Mouse (Mus musculus) left cerebral cortex, postnatal 4 days (tissue): ENCODE data around the gene Gm10490. TPM values are rescaled to one million over a fixed set of nuclear protein-coding genes. Genes with fewer than 3 reads are reported as not detected.
A peak's percentile ranks its signal among the peaks of the same experiment; 100 is the strongest.
"Not testable (repeated sequence)": the region's sequence is repeated elsewhere in the genome, so short reads cannot be mapped to it uniquely, and the experiment has no call there.

Experiments
- DNase-seq: peaks from one replicate; pipeline ENCODE4 v3.0.0-alpha.2; 2022
- intact Hi-C: fragments of 180-260 bp; cut with DNase I; formaldehyde crosslinking; loops from one replicate; pipeline ENCODE4 v1.15.1; 2025
- total RNA-seq, 2 experiments: library from RNA; stranded (reverse); gene quantifications; 2 replicates each; pipeline ENCODE4 v1.2.3; 2021

Gene Gm10490
- not detected for total RNA-seq

DNA sequence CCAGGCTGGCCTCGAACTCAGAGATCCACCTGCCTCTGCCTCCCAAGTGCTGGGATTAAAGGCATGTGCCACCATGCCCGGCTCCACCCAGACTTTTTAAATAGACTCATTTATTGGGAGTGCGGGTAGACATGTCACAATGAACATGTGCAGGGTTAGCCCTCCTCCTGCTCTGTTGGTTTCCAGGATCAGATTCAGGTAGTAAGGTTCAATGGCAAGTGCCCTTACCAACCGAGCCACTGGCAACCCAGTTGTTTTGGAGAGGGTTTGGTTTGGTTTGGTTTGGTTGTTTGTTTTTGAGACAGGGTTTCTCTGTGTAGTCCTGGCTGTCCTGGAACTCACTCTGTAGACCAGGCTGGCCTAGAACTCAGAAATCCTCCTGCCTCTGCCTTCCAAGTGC, at the start of gene Gm10490:
Gm10490 (plus strand) TSS at position 301 of the 400 bp plus-strand sequence.
- DNase-seq, intact Hi-C loops: not testable (repeated sequence)

DNA sequence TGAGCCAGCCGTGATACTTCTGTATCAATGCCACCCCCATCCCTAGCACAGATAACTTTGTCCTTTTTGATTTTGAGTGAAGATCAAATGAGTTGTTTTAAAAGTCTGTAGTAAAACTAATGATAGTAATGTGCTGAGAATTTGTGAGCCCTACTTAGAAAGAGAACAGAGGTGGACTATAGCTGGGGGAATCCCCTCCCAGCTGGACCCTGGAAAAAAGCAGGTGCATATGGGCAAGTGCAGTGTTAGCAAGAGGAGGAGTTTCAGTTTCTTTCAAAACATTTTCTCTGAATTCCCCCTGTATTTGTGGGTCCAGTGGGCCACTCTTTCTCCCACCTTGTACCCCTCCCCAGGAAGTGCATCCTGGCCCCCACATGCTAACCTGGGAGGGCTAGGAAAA, 46.2 kb upstream of the Gm10490 start:
- no peak for DNase-seq
- intact Hi-C loops = no loop called here

- no peak for DNase-seq
- intact Hi-C loops = no loop called here
These were observed 44.8 kb upstream of the Gm10490 start for GRCm38 (mm10) chrX:7864551-7864950.

GRCm38 (mm10) chrX:7865343-7865742, 44.0 kb upstream of the Gm10490 start:
- DNase-seq = no peak
- intact Hi-C loops = no loop called here

DNA sequence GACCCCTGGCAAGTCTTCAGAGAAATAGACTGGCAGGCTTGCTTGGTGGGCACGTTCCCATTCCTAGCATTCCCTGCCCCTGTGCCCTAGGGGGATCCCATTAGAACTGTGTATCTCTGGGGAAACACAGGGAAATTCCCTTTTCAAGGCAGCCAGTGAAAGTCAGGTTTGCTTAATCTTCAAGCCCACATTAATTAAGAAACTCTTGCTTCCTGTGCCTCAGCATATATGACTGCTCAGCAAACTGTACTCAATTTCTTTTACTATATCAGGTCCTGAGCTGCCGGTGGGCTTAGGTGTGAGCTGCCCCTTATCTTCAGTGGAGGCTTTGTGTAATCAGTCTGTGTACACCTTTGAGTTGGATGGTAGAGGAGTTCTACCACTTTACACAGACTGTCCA, 43.6 kb upstream of the Gm10490 start:
- intact Hi-C loops = no loop called here
- no peak for DNase-seq

DNA sequence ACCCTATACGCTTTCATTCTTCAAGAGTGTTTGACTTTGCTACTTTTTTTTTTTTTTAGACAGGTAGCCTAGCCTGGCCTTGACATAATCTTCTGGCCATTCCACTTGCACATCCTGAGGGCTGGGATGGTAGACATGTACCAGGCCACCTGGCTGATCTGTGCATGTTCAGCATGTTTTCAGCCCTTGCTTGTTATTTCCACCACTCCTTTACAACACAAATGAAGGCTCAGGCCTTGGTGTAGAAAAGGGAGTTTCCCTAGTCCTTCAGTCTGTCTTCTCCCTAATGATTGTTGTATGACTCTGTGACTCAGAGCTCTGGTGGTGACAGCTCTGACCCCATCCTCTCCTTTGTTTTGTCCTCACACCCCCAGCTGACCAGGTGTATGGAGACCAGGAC, 42.2 kb upstream of the Gm10490 start:
- DNase-seq = no peak
- intact Hi-C loops = no loop called here

DNA sequence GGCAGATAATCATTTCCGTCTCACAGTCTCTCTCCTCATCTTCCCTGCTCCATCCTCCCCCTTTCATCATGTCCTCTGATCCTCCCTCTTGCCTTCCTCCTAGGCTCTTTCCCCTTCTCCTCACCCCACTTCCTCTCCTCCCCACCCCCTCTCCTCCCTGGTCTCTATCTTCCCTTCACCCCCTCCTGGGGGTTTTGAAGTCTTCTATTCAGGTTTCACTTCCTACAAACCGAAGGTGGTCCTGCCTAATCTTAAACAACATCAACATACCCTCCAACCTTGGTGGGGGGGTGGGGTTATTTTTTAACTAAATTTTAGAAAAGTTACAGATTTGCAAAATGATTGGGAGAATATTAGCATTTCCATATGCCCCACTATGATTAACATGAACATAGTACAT, 40.8 kb upstream of the Gm10490 start:
- DNase-seq = no peak
- intact Hi-C loops = no loop called here

DNA sequence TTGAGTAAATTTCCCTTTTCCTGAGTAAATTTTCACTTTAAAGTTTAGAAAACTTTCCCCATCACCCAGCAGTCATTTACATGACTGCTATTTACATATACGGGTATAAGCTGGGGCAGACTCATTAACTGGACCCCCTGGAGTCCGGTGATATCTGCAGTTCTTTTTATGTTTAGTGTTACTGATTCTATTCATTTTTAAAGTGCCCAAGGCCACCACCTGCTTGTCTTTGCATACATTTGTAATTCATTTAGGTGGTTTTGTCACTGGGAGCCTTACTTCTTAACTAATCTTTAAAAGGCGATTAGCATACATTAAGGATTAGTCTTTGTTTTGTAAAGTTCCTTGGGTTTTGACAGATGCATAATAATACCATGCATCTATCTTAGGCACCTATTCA, 39.5 kb upstream of the Gm10490 start:
- intact Hi-C loops = no loop called here
- no peak for DNase-seq

DNA sequence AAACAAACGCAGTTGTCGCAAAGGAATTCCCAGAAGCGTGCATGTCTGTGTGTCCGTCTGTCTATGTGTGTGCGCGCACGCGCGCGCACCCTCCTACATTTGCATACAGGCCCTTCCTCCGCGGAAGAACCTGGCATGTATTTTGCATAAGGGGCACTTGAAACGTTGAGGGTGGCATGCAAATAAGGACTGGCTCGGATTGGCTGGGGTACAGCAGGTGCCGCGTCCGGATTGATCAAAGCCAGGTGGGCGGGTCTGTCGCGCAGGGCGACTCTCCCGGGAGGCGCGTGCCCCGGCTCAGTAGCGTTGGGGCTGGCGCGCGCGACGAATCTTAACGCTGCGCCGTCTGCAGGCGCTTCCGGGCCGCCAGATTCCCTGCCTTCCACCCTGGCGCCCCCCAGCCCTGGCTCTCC, 31.3 kb upstream of the Gm10490 start, which contains the start of gene Pim2:
Pim2 (plus strand) TSS at position 256 of the 413 bp plus-strand sequence.
- intact Hi-C loops = no loop called here
- peak; percentile 84 for DNase-seq

- intact Hi-C loops = no loop called here
These were observed 30.8 kb upstream of the Gm10490 start for GRCm38 (mm10) chrX:7878495-7878894.

GRCm38 (mm10) chrX:7879819-7880218, 29.5 kb upstream of the Gm10490 start:
- intact Hi-C loops = no loop called here
- DNase-seq = peak; percentile 71

More at GRCm38 (mm10) chrX:7878495-7878894, 30.8 kb upstream of the Gm10490 start:
- DNase-seq = peak; percentile 16

DNA sequence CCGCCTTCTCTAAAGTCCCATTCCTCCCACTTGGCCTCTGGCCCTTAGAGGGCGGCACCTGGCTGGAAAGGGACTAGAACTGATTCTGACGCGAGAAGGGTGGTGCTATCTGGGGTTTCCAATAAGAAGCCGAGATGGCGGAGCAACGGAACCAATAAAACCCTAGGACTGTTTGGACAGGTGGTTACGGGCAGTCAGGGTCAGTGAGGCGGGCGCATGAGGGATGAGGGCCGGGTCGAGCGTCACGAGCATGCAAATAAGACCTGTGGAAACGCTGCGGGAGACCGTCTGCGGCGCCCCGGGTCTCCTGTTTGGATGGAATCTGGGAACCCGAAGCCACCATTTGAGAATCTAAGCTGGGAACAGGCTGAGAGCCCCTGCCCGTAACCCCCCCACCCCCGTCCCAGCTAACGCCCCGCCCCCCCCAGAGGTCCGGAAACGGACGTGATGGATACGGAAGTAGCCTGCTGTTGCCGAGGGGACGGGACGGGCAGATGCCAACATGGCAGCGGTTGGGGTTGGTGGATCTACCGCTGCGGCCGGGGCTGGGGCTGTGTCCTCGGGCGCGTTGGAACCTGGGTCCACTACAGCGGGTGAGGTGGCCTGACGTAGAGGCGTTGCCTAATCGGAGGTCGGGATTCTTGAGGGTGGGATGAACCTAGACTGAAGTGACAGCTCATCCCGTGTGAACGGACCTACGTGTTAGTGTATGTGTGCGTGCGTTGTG, 25.3 kb upstream of the Gm10490 start, which contains the start of gene Slc35a2:
Slc35a2 (plus strand) TSS at position 188 of the 727 bp plus-strand sequence.
- intact Hi-C loops = no loop called here
- peak; percentile 83 for DNase-seq

DNA sequence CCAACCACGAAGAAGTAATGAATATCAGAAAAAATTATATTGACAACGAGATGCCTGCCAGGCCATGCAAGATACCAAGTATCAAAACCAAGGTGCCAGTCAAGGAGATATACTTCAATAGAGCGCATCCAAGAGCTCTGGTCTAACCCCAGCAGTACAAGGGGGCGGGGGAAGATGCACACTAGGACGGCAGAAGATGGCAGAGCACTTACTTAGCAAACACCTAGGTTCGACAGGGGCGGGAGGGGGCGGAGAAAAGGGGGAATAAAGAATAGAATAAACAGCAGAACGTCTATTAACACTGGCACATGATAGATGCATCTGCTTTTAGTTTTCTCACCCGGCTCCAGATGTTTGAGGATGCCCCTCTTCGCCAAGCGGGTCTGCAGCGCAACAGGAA, 11.1 kb upstream of the Gm10490 start:
- DNase-seq = no peak
- intact Hi-C loops = no loop called here

- DNase-seq = peak; percentile 89
- intact Hi-C loops = no loop called here
These were observed 10.2 kb upstream of the Gm10490 start, which contains the start of the genes Pqbp1 and Timm17b for GRCm38 (mm10) chrX:7898880-7899874. Gene Pqbp1, minus strand, starts transcription at chrX:7899269. Gene Timm17b, plus strand, starts transcription at chrX:7899357.

DNA sequence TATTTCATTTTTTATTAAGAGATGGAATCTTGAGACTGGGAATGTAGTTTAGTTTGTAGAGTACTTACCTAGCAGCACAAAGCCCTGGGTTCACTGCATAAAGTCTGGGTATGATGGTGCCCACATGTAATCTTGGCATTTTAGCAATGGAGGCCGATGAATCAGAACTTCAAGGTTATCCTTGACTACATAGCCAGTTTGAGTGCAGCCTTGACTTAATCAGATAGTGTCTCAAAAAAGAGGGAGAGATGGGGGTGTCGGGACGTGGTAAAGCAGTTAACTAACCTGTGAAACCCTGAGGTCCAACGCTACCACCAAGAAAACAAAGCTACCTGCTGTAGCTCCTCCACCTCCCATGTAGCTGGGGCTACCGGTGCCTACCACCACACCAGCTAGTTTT, 4.9 kb upstream of the Gm10490 start:
- no peak for DNase-seq
- intact Hi-C loops = no loop called here

DNA sequence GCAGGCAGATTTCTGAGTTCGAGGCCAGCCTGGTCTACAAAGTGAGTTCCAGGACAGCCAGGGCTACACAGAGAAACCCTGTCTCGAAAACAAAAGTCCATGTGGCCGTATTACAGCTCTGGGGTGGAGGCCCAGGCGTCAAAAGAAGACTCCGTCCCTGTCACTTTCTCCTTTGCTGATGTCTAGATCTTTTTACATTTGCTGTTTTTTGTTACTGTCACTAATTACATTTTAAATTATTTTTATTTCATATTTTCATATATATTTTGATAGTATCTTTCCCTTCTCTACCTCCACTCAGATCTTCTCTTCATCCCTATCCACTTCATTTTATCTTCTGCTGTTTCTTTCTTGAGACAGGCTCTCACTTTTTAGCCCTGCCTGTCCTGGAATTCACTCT, 1.6 kb upstream of the Gm10490 start, which contains the start of gene Gm10491:
Gm10491 (minus strand) TSS at position 101 of the 400 bp plus-strand sequence.
- DNase-seq = no peak
- intact Hi-C loops = no loop called here

DNA sequence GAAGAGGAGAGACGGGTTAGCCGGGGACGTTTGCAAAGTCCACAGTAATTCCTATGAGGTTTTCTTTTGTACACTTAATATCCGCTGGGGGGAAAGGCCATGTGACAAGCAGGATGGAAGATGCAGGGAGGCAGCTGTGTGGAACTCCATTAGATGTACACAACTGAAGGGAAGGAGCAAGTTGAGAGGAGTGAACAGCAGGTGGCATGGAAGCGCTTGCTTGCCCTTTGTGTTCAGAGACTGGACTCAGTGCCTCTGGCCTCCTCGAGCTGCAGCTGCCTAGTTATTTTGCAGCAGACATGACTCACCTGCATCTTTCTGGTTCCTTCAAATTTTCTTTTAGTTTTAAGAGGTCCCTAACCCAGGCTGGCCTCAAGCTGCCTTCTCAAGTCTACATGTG, 1.1 kb downstream of the Gm10490 start:
- intact Hi-C loops = no loop called here
- DNase-seq = no peak

DNA sequence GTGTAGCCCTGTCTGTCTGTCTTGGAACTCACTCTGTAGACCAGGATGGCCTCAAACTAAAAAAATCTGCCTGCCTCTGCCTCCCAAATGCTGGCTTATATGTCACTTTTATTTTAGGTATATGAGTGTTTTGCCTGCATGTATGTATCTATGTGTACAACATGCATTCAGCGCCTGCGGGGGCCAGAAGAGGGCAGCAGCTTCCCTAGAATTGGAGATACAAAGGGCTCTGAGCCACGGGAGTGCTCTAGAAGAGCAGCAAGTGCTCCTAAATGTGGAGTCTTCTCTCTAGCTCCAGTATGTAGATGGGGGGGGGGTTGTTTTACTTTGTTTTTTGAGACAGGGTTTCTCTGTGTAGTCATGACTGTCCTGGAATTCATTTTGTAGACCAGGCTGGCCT, 6.3 kb downstream of the Gm10490 start:
- intact Hi-C loops, DNase-seq: not testable (repeated sequence)

- DNase-seq, intact Hi-C loops: not testable (repeated sequence)
These were observed 8.6 kb downstream of the Gm10490 start for GRCm38 (mm10) chrX:7917960-7918359.

GRCm38 (mm10) chrX:7919601-7920383, 10.4 kb downstream of the Gm10490 start, which contains the start of gene Pcsk1n:
Gene Pcsk1n, plus strand, starts transcription at chrX:7919822.
- peak; percentile 74 for DNase-seq
- intact Hi-C loops = no loop called here
